Mouse (Mus musculus) bone marrow macrophage, adult 2 months (primary cell): ENCODE data around the gene Phf21a. TPM values are rescaled to one million over a fixed set of nuclear protein-coding genes. Genes with fewer than 3 reads are reported as not detected.

Experiments used
- H3K27ac ChIP-seq: 2 replicates; pipeline ENCODE4 v1.5.1; 2012; ENCODE audit warnings: low read depth, low read length; ENCODE audit not compliant: insufficient read depth
- H3K4me1 ChIP-seq: 2 replicates; pipeline ENCODE4 v1.6.1; 2012; ENCODE audit warnings: low read length; ENCODE audit not compliant: control insufficient read depth, insufficient read depth
- H3K4me3 ChIP-seq: 2 replicates; pipeline ENCODE4 v1.5.1; 2012; ENCODE audit warnings: mild to moderate bottlenecking, low read length, moderate library complexity; ENCODE audit not compliant: insufficient read depth
- CTCF ChIP-seq: IDR thresholded peaks from 2 replicates; pipeline ENCODE4 v1.5.1; 2012; ENCODE audit warnings: low read depth, mild to moderate bottlenecking, low read length, moderate library complexity
- POLR2A ChIP-seq: IDR thresholded peaks from 2 replicates; pipeline ENCODE4 v1.6.1; 2012; ENCODE audit warnings: mild to moderate bottlenecking, low read depth, low read length, borderline replicate concordance
- polyA plus RNA-seq: library from polyadenylated mRNA; stranded (reverse); fragments of >200 nt; gene quantifications from 2 replicates; pipeline ENCODE4 v1.2.4, GENCODE M21; 2012; ENCODE audit not compliant: missing spikeins, insufficient read depth, insufficient read length

Gene Phf21a
- polyA plus RNA-seq, 1 experiment: 81.5 TPM

- TF ChIP-seq POLR2A (no peak), CTCF (no peak)
- Histone ChIP-seq H3K4me3 (no peak overlapping the region), H3K27ac (no peak overlapping the region), H3K4me1 (peaks cover 4% of the 10 kb centered on the region; the same call in 1 of the 2 replicates)
Observed at GRCm38 (mm10) chr2:92247711-92248110, 154.8 kb downstream of the Phf21a start.

GRCm38 (mm10) chr2:92250472-92250871 is 157.6 kb downstream of the Phf21a start:
- no peak for TF ChIP-seq POLR2A
- no peak for TF ChIP-seq CTCF
- peaks cover 14% of the 10 kb centered on the region for H3K4me1 ChIP-seq
- no peak overlapping the region for H3K27ac ChIP-seq
- H3K4me3 ChIP-seq: no peak overlapping the region

- no peak for TF ChIP-seq POLR2A
- TF ChIP-seq CTCF: no peak
- H3K4me1 ChIP-seq: peaks cover 25% of the 10 kb centered on the region
- H3K27ac ChIP-seq: no peak overlapping the region
- H3K4me3 ChIP-seq: no peak overlapping the region
Observed at GRCm38 (mm10) chr2:92253777-92254176, 160.9 kb downstream of the Phf21a start.

GRCm38 (mm10) chr2:92256141-92256540 is 163.2 kb downstream of the Phf21a start:
- TF ChIP-seq CTCF: no peak
- no peak for TF ChIP-seq POLR2A
- no peak overlapping the region for H3K27ac ChIP-seq
- no peak overlapping the region for H3K4me3 ChIP-seq
- peaks cover 33% of the 10 kb centered on the region for H3K4me1 ChIP-seq

GRCm38 (mm10) chr2:92257372-92257956 is 164.5 kb downstream of the Phf21a start:
- no peak for TF ChIP-seq CTCF
- no peak for TF ChIP-seq POLR2A
- no peak overlapping the region for H3K27ac ChIP-seq

GRCm38 (mm10) chr2:92259924-92260323 is 167.0 kb downstream of the Phf21a start:
- Histone ChIP-seq H3K4me1 (peaks cover 22% of the 10 kb centered on the region), H3K4me3 (no peak overlapping the region), H3K27ac (no peak overlapping the region)
- TF ChIP-seq POLR2A (no peak), CTCF (no peak)

More at GRCm38 (mm10) chr2:92257372-92257956, 164.5 kb downstream of the Phf21a start:
- no peak overlapping the region for H3K4me3 ChIP-seq
- H3K4me1 ChIP-seq: peaks cover 33% of the 10 kb centered on the region

GRCm38 (mm10) chr2:92266100-92266617 is 173.2 kb downstream of the Phf21a start:
- Histone ChIP-seq H3K27ac (no peak overlapping the region), H3K4me3 (no peak overlapping the region), H3K4me1 (peaks cover 7% of the 10 kb centered on the region)
- TF ChIP-seq CTCF: no peak

GRCm38 (mm10) chr2:92269227-92269626 is 176.3 kb downstream of the Phf21a start:
- TF ChIP-seq CTCF (no peak), POLR2A (no peak)
- Histone ChIP-seq H3K27ac (no peak overlapping the region), H3K4me3 (no peak overlapping the region), H3K4me1 (peaks cover 7% of the 10 kb centered on the region)

- no peak for TF ChIP-seq POLR2A
- no peak overlapping the region for H3K27ac ChIP-seq
- no peaks in the 10 kb centered on the region for H3K4me1 ChIP-seq
- no peak overlapping the region for H3K4me3 ChIP-seq
Observed at GRCm38 (mm10) chr2:92272510-92272909, 179.6 kb downstream of the Phf21a start.

GRCm38 (mm10) chr2:92273101-92273801 is 180.3 kb downstream of the Phf21a start:
- TF ChIP-seq CTCF: no peak
- no peak for TF ChIP-seq POLR2A
- no peak overlapping the region for H3K27ac ChIP-seq
- no peaks in the 10 kb centered on the region for H3K4me1 ChIP-seq
- no peak overlapping the region for H3K4me3 ChIP-seq

GRCm38 (mm10) chr2:92273802-92274183 is 180.9 kb downstream of the Phf21a start:
- TF ChIP-seq POLR2A: no peak
- no peak for TF ChIP-seq CTCF
- Histone ChIP-seq H3K4me3 (no peak overlapping the region), H3K4me1 (no peaks in the 10 kb centered on the region), H3K27ac (no peak overlapping the region)
